Mouse (Mus musculus) lung, postnatal 0 days (tissue): ENCODE measurements around the gene Armc9. TPM values are rescaled to one million over a fixed set of nuclear protein-coding genes. Genes with fewer than 3 reads are reported as not detected.

ENCODE experiments used
- ATAC-seq: fragments of 200-750 bp; cut with Nextera tagmentation; 2 replicates; pipeline ENCODE4 v1.8.0; 2017; ENCODE audit warnings: moderate library complexity
- DNase-seq: peaks from one replicate; pipeline ENCODE4 v3.0.0-alpha.2; 2016; ENCODE audit warnings: low spot score
- H3K27ac ChIP-seq: fragments of 300-500 bp; sonication (generic); 2 replicates; pipeline ENCODE4 v1.5.1; 2014; ENCODE audit warnings: antibody characterized with exemption, mild to moderate bottlenecking, low read length, mixed read lengths
- H3K27me3 ChIP-seq: fragments of 300-500 bp; sonication (generic); replicated peaks from 2 replicates; pipeline ENCODE4 v1.6.1; 2014; ENCODE audit warnings: low read length, mixed read lengths; ENCODE audit not compliant: insufficient read depth
- H3K36me3 ChIP-seq: fragments of 300-500 bp; sonication (generic); 2 replicates; pipeline ENCODE4 v1.6.1; 2014; ENCODE audit warnings: low read length, mixed read lengths; ENCODE audit not compliant: insufficient read depth
- H3K4me1 ChIP-seq: fragments of 300-500 bp; sonication (generic); 2 replicates; pipeline ENCODE4 v1.6.1; 2014; ENCODE audit warnings: antibody characterized with exemption, low read depth, low read length, mixed read lengths; ENCODE audit not compliant: insufficient read depth
- H3K4me2 ChIP-seq: fragments of 300-500 bp; sonication (generic); replicated peaks from 2 replicates; pipeline ENCODE4 v1.6.1; 2014; ENCODE audit warnings: low read depth, mild to moderate bottlenecking, low read length, moderate library complexity, mixed read lengths
- H3K4me3 ChIP-seq: fragments of 300-500 bp; sonication (generic); 2 replicates; pipeline ENCODE4 v1.5.1; 2014; ENCODE audit warnings: low read depth, low read length
- H3K9ac ChIP-seq: fragments of 300-500 bp; sonication (generic); replicated peaks from 2 replicates; pipeline ENCODE4 v1.6.1; 2014; ENCODE audit warnings: low read depth, mild to moderate bottlenecking
- H3K9me3 ChIP-seq: fragments of 300-500 bp; sonication (generic); 2 replicates; pipeline ENCODE4 v1.6.1; 2016; ENCODE audit warnings: low read length, mixed read lengths
- CTCF ChIP-seq: IDR thresholded peaks from 2 replicates; pipeline ENCODE4 v1.5.1; 2016; ENCODE audit warnings: antibody characterized with exemption, mild to moderate bottlenecking
- EP300 ChIP-seq: IDR thresholded peaks from 2 replicates; pipeline ENCODE4 v1.6.1; 2016; ENCODE audit warnings: antibody characterized with exemption, mild to moderate bottlenecking, control low read depth
- WGBS: fragments of 180-500 bp; shearing (Covaris S2); extraction: QIAGEN DNeasy Blood & Tissue Kit; methylation state at CpG from one replicate; pipeline ENCODE4 v1.1.7; 2014; 5-methylcytosine and 5-hydroxymethylcytosine counted together
- polyA plus RNA-seq: library from polyadenylated mRNA; unstranded; fragments of >200 nt; fragmentation: Nextera tagmentation; extraction: Ambion mirVana; gene quantifications from 2 replicates; pipeline ENCODE4 v1.2.1, GENCODE M21; 2015

Gene Armc9
- polyA plus RNA-seq, 1 experiment from 2014 or later = 8.7 TPM

GRCm38 (mm10) chr1:86284101-86284500 lies 129.5 kb downstream of the Armc9 start:
- H3K36me3 ChIP-seq = no peaks in the 10 kb centered on the region
- 76% methylated on average over 5 of the region's 5 CpGs for WGBS
- TF ChIP-seq CTCF = no peak
- TF ChIP-seq EP300 = no peak

GRCm38 (mm10) chr1:86285295-86285694 lies 130.7 kb downstream of the Armc9 start:
- DNase-seq = no peak
- Histone ChIP-seq H3K4me3 (no peak overlapping the region), H3K9me3 (no peaks in the 10 kb centered on the region), H3K27me3 (no peaks in the 10 kb centered on the region), H3K4me1 (no peaks in the 10 kb centered on the region), H3K27ac (no peak overlapping the region), H3K4me2 (no peak overlapping the region), H3K9ac (no peak overlapping the region), H3K36me3 (no peaks in the 10 kb centered on the region)
- TF ChIP-seq EP300 = no peak
- no peak for TF ChIP-seq CTCF
- 76% methylated on average over 6 of the region's 6 CpGs for WGBS
- ATAC-seq = no peak

More at GRCm38 (mm10) chr1:86284101-86284500, 129.5 kb downstream of the Armc9 start:
- no peak overlapping the region for H3K4me3 ChIP-seq
- H3K4me2 ChIP-seq = no peak overlapping the region
- no peaks in the 10 kb centered on the region for H3K9me3 ChIP-seq
- no peak for ATAC-seq
- no peak overlapping the region for H3K9ac ChIP-seq
- H3K4me1 ChIP-seq = no peaks in the 10 kb centered on the region
- no peaks in the 10 kb centered on the region for H3K27me3 ChIP-seq
- no peak overlapping the region for H3K27ac ChIP-seq
- no peak for DNase-seq

- Histone ChIP-seq H3K36me3 (no peaks in the 10 kb centered on the region), H3K4me1 (no peaks in the 10 kb centered on the region), H3K4me3 (no peak overlapping the region), H3K27ac (no peak overlapping the region), H3K9ac (no peak overlapping the region), H3K27me3 (no peaks in the 10 kb centered on the region), H3K4me2 (no peak overlapping the region), H3K9me3 (no peaks in the 10 kb centered on the region)
- no peak for DNase-seq
- 78% methylated on average over 4 of the region's 4 CpGs for WGBS
- ATAC-seq = no peak
- TF ChIP-seq EP300 (no peak), CTCF (no peak)
Measured at GRCm38 (mm10) chr1:86287473-86287872, 132.9 kb downstream of the Armc9 start.

DNA sequence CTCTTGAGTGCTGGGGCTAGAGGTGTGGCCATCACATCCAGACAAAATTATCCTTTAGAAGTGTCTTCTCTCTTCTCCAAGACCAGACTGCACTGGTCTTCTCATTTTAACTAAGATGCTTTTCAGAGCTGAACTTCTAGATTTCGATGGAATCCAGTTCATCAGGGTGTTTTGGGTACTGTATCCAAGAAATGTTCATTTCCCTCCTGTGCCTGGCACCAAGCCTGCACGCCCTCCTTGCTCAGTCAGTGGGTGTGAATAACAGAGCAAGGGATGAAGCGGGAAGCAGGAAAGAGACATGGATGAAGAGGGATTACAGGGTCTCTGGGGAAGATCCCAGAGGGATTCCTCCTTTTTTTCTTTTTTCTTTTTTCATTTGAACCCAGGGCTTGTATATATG lies 135.9 kb downstream of the Armc9 start:
- Histone ChIP-seq H3K4me3 (no peak overlapping the region), H3K4me2 (no peak overlapping the region), H3K27ac (no peak overlapping the region), H3K27me3 (no peaks in the 10 kb centered on the region), H3K9ac (no peak overlapping the region), H3K9me3 (no peaks in the 10 kb centered on the region), H3K36me3 (no peaks in the 10 kb centered on the region), H3K4me1 (no peaks in the 10 kb centered on the region)
- no peak for TF ChIP-seq EP300
- no peak for TF ChIP-seq CTCF
- ATAC-seq (no peak), DNase-seq (no peak)
- WGBS = 56% methylated on average over 3 of the region's 3 CpGs

DNA sequence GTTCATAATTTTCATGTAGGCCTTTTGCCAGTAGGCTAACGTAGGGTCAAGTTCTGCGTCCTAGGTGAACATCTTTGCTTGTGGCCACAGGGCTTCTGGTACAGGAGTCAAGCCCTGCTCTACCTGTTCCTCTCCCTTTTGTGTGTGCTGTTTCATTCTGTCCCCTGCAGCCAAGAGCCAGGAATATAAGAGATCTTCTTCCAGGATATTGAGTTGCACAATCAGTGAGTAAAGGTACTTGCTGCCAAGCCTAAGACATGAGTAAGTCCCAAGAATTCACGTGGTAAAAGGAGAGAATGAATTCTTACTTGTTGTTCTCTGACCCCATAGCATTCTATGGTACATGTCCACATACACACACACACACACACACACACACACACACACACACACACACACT lies 138.5 kb downstream of the Armc9 start:
- no peaks in the 10 kb centered on the region for H3K4me1 ChIP-seq
- no peak for ATAC-seq

DNA sequence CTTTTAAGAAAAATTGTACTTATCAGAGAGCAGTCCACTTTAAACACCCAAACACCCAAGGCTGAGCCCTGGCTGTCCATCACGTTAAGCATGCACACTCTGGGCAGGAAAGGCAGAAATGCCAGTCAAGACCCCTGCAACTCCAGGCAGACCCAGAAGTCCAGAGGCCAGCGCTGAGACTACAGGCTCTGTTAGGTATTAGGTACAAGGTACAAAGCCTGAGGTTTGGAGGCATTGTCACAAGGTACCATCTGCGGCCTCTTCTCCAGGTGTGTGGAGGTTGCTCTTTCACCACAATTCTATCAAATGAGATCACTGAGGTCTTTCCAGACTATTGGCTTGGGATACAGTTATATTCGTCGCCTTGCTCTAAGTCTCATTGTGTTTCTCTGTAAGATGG lies 139.3 kb downstream of the Armc9 start:
- WGBS = 86% methylated on average over 5 of the region's 5 CpGs

More for the DNA sequence above, 138.5 kb downstream of the Armc9 start:
- Histone ChIP-seq H3K27me3 (no peaks in the 10 kb centered on the region), H3K9ac (no peak overlapping the region), H3K4me3 (no peak overlapping the region), H3K27ac (no peak overlapping the region), H3K4me2 (no peak overlapping the region), H3K9me3 (no peaks in the 10 kb centered on the region), H3K36me3 (no peaks in the 10 kb centered on the region)
- 83% methylated on average over 3 of the region's 3 CpGs for WGBS
- TF ChIP-seq CTCF = no peak
- TF ChIP-seq EP300 = no peak
- no peak for DNase-seq

DNA sequence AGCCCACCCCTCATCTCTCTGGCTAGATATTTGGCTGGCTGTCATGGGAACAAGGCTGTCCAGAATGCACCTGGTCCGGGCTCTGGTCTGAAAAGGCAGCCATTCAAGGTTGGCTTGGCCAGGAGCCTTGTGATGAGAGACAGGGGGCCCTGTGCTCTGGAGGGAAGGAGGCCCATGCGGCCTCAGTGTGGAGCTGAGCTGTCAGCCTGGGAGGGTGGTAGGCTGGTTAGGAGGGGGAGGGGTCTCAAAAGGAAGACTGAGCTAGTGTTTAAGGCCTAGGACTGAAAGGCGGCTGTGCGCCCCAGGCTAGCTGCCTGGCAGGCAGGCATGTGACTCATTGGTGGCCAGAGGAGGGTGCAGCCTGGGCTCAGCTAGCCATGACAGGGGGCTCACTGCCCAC lies 139.9 kb downstream of the Armc9 start:
- DNase-seq (no peak), ATAC-seq (no peak)
- Histone ChIP-seq H3K9me3 (no peaks in the 10 kb centered on the region), H3K4me1 (no peaks in the 10 kb centered on the region), H3K36me3 (no peaks in the 10 kb centered on the region), H3K27me3 (no peaks in the 10 kb centered on the region), H3K4me2 (no peak overlapping the region), H3K27ac (no peak overlapping the region), H3K4me3 (no peak overlapping the region), H3K9ac (no peak overlapping the region)
- WGBS = 44% methylated on average over 4 of the region's 4 CpGs
- no peak for TF ChIP-seq CTCF
- no peak for TF ChIP-seq EP300

More for the DNA sequence above, 139.3 kb downstream of the Armc9 start:
- no peaks in the 10 kb centered on the region for H3K4me1 ChIP-seq
- H3K27me3 ChIP-seq = no peaks in the 10 kb centered on the region
- no peak overlapping the region for H3K4me2 ChIP-seq
- no peak for DNase-seq
- H3K4me3 ChIP-seq = no peak overlapping the region
- no peak overlapping the region for H3K9ac ChIP-seq
- no peak for ATAC-seq
- no peak for TF ChIP-seq CTCF
- H3K9me3 ChIP-seq = no peaks in the 10 kb centered on the region
- H3K36me3 ChIP-seq = no peaks in the 10 kb centered on the region
- H3K27ac ChIP-seq = no peak overlapping the region
